Mouse (Mus musculus): ENCODE results near the gene Treml4.

Treml4 gene

DNA sequence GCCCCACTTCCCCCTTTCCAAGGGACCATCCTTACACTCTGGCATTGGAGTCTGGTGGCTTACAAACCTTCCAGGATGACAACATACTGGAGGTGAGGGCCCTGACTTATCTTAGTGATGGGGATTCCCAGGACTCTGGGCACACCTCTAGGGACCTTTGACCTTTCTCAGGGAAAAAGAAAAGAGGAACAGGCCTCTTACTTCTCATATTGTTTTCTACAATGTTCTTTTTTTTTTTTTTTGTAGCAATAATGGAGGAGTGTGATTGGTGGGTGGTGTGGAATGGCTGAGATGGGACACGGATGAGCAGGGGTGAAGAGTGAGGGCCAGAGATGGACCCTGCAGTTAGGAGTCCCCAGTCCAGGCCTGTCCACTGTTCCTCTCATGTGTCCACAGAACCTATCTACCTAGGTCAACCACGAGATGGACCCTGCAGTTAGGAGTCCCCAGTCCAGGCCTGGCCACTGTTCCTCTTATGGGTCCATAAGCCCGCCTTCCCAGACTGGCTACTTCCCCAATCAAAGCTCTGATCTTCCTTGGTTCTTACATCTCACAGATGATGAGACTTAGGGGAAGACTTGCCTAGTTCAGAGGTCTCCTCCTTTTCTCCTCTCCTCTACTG, at the start of gene Treml4:
TSS of gene Treml4 (plus strand) at position 555 of the 622 bp plus-strand sequence.
- DNase-seq (ENCODE audit: low read depth) = no peak

DNA sequence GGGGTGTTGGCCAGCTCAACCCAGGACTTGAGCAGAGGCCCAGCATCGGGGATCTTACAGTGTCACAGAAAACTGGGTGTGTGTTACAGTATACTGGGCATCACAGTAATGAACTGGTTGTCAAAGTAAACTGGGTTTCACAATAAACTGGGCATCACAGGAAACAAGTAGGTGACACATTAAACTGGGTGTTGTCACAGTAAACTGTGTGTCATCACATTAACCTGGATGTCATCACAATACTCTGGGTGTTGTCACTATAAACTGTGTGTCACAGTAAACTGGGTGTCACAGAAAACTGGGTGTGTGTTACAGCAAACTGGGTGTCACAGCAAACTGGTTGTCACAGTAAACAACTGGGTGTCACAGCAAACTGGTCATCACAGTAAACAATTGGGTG, 48.7 kb upstream of the Treml4 start:
- DNase-seq (ENCODE audit: low read depth) = no peak

DNA sequence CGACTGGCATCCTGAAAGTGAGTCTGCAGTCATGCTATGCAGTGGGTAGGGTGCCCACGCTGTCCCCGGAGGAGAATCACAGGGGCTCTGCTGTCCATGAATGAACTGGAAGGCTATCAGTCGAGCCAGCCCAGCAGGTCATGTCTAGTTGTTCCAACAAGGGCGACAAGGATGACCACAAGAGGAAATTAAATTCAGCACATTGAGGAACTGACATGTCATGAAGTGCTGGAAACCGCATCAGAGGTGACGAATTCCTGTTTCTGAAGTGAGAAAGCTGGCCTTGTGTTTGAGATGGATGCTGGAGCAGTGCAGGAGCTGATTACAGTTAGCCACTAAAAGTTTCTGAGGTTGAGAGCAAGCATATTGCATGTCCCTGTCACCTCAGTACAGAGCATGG, 33.4 kb upstream of the Treml4 start:
- DNase-seq (ENCODE audit: low read depth) = no peak

DNA sequence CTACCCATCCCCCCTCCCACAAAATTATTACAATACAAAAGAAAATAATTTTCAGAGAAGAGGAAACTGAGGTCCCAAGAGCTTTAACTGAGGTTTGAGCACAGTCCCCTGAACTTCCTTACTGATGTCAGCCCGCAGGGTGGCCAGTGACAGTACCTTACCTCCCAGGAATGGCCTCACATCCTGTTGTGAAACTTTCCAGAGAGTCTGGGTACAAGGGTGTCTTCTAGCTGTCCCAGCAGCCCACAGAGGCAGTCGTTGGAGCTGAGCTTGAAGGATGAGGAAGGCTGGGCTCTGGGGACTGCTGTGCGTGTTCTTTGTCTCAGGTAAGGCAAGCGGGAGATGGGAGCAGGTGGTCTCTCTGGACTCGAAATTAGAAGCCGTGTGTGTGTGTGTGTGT, 31.6 kb upstream of the Treml4 start, which contains the start of gene Trem1:
TSS of gene Trem1 (plus strand) at position 251 of the 400 bp plus-strand sequence.
- no peak for DNase-seq (ENCODE audit: low read depth)

DNA sequence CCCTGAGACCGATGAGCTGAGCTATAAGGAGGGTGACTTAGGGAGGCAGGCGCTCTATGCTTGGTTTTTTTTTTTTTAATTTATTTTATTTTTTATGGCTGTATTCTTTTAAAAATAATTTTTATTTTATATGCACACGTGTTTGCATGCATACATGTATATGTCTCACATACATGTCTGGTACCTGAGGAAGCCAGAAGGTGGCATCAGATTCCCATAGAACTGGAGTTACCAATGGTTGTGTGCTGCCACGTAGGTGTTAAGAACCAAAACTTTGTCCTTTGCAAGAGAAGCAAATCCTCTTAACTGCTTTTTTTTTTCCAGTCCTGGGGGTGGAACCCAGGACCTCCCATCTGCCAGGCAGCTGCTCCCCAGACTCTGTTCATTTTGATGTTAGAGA, 30.3 kb upstream of the Treml4 start:
- DNase-seq (ENCODE audit: low read depth) = no peak

DNA sequence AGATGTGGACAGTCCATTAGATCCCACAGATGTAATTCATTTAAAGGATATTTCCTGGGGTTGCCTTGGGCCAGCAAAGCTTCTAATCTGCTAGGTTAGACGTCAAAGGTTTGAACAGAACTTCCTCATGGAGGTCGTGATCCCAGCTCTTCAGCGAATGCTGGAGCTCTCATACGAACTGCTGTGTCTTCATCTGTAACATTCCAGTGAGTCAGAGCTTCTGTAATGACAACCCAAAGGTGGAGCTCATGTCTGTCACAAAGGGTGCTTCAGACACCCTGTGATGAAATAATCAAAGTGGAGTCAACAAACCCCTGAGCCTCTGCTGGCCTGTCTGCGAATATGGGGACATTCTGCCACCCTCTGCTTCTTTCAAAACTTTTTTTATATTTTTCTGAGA, 29.5 kb upstream of the Treml4 start:
- DNase-seq (ENCODE audit: low read depth) = no peak

DNA sequence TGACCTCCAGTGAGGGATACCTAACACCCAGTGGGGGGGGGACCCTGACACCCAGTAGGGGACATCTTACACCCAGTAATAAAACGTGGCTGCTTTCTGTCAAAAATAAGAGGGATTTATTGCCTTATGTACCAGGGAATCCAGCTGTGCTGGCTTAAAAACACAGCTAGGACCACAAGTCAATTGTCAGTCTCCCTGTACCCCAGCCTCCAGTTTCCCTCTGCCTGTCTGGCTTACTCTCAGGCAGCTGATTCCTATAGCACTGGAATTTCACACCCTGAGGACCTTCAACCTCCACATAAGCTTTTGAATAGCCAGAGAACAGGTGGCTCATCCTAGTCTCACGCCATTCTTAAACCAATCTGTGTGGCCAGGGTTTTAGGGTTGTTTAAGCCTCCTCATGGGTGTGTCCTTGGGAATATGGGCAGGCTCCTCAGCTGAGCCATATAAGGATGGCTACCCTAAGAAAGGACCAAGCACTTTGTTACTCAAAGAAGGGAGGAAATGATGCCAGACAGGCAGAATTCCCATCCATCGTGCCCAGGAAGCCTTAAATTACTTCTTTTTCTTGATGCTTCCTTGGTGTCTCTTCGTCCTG, 28.2 kb upstream of the Treml4 start:
- DNase-seq (ENCODE audit: low read depth) = no peak

DNA sequence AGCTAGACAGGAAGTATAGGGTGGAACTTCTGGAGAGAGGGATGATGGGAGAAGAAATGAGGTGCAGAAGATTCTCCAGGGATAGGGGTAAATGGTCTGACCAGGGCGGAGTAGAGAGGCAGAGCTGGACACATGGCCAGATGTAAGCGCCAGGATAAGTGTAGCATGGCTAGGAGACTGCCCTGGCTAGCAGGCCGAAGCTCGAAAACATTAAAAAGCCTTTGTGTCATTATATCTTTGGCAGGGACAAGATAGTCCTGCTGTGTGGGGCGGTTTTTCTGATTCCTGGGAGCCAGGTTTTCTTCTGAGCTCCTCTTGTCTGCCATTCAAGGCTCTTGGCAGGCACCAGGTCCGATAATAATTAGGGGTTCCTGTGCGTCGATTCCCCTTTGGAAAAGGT, 26.5 kb upstream of the Treml4 start:
- DNase-seq (ENCODE audit: low read depth) = no peak

DNA sequence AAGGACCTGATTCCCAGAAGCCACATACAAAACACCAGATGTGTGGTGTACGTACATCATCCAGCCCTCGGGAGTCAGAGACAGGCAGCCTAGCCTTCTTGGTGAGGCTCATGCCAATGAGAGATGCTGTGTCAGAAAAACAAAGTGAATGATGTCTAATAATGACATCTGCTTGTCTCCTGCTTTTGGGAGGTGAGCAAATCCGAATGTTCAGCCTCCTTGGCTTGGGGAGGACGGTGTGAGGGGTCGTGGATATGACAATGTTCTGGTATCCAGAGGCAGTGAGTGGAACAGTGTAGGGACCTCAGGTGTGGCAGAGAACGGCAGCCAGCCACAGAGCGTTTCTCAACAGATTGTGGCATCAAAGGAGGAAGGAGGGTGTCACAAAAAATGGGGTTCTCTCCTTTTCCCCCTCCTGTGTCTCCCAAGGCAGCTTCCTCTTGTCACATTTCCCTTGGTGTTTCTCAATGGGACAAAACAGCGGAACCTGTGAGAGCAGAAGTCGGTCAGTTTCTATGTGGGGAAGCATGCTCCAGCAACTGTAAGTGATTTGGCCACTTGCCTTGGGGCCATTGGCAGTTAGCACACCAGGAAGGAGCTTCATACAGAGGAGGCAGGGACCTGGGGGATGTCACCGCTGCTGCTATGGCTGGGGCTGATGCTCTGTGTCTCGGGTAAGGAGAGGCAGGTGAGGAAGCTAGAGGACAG, 16.7 kb upstream of the Treml4 start, which contains the start of gene Trem3:
TSS of gene Trem3 (plus strand) at position 557 of the 708 bp plus-strand sequence.
- no peak for DNase-seq (ENCODE audit: low read depth)

DNA sequence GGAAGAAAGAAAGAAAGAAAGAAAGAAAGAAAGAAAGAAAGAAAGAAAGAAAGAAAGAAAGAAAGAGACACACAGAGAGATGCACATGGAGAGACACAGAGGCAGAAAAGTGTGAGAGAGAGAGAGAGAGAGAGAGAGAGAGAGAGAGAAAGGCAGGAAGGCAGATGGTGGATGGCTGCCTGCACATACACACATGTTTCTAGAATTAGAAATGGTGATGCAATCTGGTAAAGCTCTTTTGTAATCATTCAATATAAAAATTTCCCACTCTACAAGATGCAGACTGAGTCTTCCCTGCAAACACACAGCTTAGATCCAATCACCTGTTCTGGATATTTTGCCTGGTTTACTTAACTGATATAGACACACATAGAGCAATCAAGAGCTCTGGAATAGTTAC, 15.1 kb upstream of the Treml4 start:
- no peak for DNase-seq (ENCODE audit: low read depth)

DNA sequence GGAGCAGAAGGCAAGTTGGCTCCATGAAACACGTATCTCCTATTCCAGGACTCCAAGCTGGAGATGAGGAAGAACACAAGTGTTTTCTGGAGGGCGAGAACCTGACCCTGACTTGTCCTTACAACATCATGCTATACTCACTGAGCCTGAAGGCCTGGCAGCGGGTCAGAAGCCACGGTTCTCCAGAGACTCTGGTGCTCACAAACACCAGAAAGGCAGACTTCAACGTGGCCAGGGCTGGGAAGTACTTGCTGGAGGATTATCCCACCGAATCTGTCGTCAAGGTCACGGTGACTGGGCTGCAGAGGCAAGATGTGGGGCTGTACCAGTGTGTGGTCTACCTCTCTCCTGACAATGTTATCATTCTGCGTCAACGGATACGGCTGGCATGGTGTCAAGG, 14.6 kb upstream of the Treml4 start:
- DNase-seq (ENCODE audit: low read depth) = no peak

DNA sequence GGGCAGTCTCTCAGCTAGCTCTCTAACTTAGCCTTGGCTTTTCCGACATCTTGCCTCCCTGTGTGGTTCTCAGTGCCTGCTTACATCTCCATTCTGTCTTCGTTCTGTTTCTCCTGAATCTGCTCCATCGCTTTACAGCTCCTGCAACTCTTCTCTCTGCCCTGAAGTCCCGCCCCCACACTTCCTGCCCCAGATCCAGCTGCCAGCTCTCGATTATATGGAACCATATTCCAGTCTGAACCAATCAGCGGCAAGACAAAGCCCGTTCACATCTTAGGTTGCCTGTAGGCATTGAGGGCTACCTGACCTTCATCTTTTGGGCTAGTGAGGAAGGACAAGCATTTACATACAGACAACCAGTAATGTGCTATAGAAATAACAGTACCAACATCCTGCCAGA, 13.5 kb upstream of the Treml4 start:
- DNase-seq (ENCODE audit: low read depth) = no peak

DNA sequence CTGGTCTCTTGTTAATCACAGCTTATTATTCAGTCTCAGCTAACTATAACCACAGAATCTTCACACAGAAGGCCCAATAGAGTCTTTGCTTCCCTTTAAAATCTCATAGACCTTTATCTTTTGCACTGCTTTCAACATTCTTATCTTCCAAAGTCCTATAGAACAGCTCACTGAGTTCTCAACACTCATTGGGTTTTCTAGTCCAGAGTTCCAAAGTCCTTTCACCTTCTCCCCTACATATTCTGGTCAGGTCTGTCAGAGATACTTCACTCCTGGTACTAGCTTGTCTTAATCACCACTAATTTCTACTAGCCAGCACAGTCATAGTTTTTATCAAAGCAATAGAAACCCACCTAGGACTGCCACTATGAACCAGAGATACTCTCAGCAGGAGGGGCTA, 7.5 kb upstream of the Treml4 start:
- no peak for DNase-seq (ENCODE audit: low read depth)

DNA sequence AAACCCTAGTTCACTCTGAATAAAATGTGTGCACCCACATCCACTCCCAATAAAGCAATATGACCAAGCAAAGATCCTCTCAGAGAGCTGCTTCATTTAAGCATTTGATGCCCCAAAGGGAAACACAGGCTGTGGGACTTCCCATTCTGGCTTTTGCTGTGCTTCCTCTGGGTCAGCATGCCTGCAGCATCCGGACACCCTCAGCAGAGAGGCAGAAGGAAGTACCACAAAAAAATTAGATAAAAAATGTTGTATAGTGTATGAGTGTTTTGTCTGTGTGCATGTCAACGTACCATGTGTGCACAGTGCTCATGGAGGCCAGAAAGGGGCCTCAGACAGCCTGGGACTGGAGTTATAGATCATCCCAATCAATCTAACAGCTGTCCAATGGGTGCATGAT, 2.2 kb upstream of the Treml4 start:
- no peak for DNase-seq (ENCODE audit: low read depth)

DNA sequence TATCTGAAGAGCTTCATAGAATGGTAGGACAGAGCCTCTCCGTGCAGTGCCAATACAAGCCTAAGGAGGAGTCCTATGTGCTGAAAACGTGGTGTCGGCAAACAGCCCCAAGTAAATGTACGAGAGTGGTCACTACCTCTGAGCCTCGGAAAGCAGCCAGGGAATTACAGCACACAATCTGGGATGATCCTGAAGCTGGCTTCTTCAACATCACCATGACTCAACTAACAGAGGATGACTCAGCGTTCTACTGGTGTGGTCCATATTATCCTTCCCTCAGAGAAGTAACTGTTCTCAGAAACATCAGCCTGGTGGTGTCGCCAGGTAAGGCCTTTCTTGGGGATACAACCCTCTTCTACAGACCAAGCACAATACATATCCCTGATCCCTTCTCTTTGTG, 567 bp downstream of the Treml4 start:
- no peak for DNase-seq (ENCODE audit: low read depth)

DNA sequence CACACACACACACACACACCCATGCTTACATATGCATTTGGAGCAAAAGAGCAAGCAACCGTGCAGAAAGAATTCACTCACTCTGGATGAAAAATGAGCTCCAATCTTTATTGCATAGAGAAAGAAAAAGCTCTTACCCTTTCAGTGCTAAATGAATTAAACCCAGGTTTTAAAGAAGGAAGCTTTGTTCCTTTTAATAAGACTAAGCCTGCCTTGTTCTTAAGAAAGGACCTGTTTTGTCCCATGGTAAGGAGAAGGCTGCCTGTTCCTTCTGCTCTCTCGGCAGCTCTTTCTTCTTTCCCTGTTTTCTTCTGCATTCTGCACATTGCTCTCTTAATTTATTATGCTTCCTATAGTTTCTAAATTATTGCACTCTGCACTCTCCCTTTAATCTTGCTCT, 2.0 kb downstream of the Treml4 start:
- DNase-seq (ENCODE audit: low read depth) = no peak

DNA sequence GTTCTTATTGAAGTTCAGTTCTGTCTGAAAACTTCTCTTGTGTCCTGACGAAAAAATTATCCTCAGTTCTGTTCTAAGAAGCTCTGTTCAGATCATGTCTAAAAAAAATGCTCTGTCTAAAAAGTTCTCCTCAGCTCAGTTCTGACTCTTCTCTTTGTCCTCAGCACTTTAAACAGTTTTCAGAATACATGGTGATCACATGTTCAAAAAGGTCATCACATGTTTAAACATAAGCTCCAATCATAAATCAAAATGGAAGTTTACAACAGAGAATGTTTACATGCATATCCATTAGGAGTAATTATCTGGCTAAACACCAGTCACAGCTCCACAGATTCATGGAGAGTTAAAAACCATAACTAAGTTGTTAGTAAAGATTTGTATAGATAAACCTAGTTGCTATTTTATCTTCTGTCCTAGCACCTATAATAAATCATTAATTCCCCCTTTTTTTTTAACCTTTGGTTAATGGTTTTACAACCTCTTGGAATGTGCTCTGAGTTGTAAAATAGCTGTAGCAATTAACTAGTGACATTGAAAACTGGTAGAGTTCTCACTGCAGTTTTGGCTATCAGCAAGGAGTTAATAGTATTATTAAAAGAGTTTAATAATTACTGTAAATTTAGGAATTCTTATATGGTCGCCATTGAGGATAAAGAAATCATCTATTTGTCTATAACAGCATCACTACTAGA, 2.7 kb downstream of the Treml4 start:
- DNase-seq (ENCODE audit: low read depth) = no peak

DNA sequence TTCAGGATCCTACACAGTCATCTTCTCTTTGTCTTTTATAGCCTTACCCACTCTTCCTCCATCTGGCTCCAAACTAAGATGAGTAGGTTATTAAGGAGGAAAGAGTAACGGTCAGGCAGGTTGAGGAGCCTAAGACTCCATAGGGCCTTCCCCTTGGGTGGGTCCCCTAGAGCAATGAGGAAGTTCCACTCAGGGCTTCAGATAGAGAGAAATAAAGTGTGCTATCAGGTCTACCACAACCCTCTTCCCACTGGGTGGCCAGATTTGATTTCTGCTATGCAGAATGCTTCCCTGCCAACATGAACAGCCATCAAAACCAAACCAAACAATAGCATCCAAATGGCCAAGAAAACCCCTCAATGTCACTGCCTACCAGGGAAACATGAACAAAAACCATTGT, 3.5 kb downstream of the Treml4 start:
- no peak for DNase-seq (ENCODE audit: low read depth)

DNA sequence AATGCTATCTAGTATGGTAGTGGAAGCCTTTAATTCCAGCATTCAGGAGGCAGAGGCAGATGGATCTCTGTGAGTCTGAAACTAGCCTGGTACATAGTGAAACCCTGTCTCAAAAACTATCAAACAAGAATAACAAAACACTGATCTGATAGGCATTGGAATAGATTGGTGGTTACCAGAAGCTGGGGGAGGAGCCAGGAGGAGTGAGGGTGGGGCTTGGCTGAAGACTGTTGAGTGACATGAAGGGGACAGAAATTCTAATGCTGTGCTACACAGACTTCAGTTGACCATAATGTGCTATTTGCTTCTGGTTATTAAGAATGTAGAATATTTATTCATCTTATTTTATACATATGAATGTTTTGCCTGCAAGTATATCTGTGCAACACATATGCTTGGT, 4.2 kb downstream of the Treml4 start:
- no peak for DNase-seq (ENCODE audit: low read depth)

DNA sequence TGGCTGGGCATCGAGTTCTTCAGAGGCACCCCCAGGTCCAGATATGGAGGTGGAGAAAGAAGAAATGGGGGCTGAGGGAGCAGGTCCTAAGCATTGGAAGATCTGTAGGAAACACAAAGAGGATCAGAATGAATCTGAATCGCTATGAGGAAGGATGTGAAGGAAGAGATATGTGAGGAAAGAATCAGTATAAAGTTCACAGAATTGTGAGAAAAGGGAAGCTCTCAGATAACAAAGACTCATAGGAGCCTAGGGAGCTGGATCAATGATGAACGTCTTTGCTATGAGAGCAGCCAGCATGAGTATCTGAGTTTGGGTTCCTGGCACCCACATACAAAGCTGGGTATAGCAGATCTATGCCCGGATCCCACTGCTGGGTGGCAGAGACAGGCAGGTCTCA, 5.7 kb downstream of the Treml4 start:
- DNase-seq (ENCODE audit: low read depth) = no peak

DNA sequence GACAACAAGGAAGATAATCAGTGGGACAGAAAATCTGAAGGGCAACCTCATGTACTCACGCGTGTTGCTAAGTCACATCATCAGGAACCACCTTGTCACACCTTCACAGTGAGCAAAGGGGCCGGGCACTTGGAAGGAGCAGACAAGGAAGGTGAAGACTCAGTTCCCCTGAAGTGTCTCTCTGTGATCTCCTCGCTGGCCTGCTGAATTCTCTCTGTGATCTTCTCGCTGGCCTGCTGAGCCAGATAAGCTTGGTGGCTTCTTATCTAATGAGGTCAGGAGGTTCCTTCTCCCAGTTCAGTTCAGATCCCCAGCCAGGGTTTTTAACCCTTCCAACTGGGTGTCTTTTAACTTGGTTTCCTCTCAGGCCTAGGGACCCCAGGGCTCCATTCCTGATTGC, 8.1 kb downstream of the Treml4 start:
- DNase-seq (ENCODE audit: low read depth) = no peak

DNA sequence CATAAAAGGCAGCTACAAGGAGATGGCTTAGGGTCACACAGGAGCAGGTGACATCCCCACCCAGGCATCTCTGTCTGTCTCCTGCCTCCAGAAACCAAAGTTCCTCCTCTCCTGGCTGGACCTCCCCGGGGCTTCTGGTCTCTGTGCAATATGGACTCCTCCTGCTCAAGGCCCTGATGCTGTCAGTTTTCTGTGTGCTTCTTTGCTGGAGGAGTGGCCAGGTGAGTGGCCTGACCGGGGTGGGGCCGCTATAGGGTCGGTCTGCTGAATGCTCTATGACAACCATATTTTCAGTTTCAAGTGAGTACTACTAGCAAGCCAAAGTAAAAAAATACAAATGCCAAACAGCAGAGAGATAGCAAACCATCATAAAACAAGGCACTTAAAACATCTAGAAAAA, 8.5 kb downstream of the Treml4 start:
- no peak for DNase-seq (ENCODE audit: low read depth)

DNA sequence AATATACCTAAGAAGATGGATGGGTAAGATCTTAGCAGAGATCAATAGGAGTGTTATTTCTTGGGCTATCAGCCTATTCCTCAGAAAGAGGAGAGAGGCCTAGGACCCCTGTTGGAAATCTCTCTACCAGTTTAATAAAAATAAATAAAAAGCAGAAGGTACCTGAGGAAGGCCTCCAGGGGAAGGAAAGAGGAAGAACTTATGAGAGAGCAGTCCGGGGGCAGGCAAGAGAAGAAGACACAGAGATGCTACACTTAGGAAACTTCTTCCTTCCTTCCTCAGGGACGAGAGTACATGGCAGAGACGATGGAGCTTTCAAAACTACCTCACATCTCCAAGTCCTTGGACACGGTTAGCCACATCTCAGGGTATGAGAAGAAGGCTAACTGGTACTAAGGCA, 10.0 kb downstream of the Treml4 start:
- no peak for DNase-seq (ENCODE audit: low read depth)
